Mouse (Mus musculus) CH12F3 (cell line): ENCODE measurements around the gene Cct4.

ENCODE experiments used
- in situ Hi-C: fragments of 300-500 bp; cut with MboI; formaldehyde crosslinking; loops from 2 replicates; pipeline ENCODE4 v1.14.3; 2020; ENCODE audit warnings: low sequenced_read_pairs

The Cct4 gene

GRCm38 (mm10) chr11:22990393-22991126 is at the start of gene Cct4:
Gene Cct4 (plus strand): TSS chr11:22990519.
- in situ Hi-C loops, result no loop called here

- in situ Hi-C loops, result no loop called here
Measured at GRCm38 (mm10) chr11:22949101-22949500, 41.2 kb upstream of the Cct4 start.

GRCm38 (mm10) chr11:22950131-22950530 is 40.2 kb upstream of the Cct4 start:
- in situ Hi-C loops, result loop anchor here (5.0 to 10.0 kb wide), 2 partner anchors 88 to 725 kb away; partner anchors contain the start of gene B3gnt2

- in situ Hi-C loops, result loop anchor here (5.0 to 10.0 kb wide), 2 partner anchors 90 to 728 kb away; partner anchors contain the start of gene B3gnt2
Measured at GRCm38 (mm10) chr11:22952668-22953067, 37.7 kb upstream of the Cct4 start.

- in situ Hi-C loops, result loop anchor here (5.0 to 10.0 kb wide), 2 partner anchors 319 to 732 kb away; no protein-coding TSS in a partner anchor
Measured at GRCm38 (mm10) chr11:22956346-22956745, 34.0 kb upstream of the Cct4 start.

GRCm38 (mm10) chr11:22956830-22957229 is 33.5 kb upstream of the Cct4 start:
- in situ Hi-C loops, result loop anchor here (5.0 to 10.0 kb wide), 2 partner anchors 320 to 732 kb away; no protein-coding TSS in a partner anchor

- in situ Hi-C loops, result loop anchor here (5.0 to 10.0 kb wide), 2 partner anchors 321 to 733 kb away; no protein-coding TSS in a partner anchor
Measured at GRCm38 (mm10) chr11:22957791-22958374, 32.4 kb upstream of the Cct4 start.

GRCm38 (mm10) chr11:22962101-22962500 is 28.2 kb upstream of the Cct4 start:
- in situ Hi-C loops, result no loop called here

GRCm38 (mm10) chr11:22964401-22964800 is 25.9 kb upstream of the Cct4 start:
- in situ Hi-C loops, result no loop called here

GRCm38 (mm10) chr11:22965503-22965902 is 24.8 kb upstream of the Cct4 start:
- in situ Hi-C loops, result no loop called here

GRCm38 (mm10) chr11:22969486-22969885 is 20.8 kb upstream of the Cct4 start:
- in situ Hi-C loops, result no loop called here

- in situ Hi-C loops, result no loop called here
Measured at GRCm38 (mm10) chr11:22970546-22970945, 19.8 kb upstream of the Cct4 start.

GRCm38 (mm10) chr11:22971835-22972709 is 18.2 kb upstream of the Cct4 start, which contains the start of gene Zrsr1:
Gene Zrsr1 (plus strand): TSS chr11:22972005.
- in situ Hi-C loops, result no loop called here

GRCm38 (mm10) chr11:22972746-22973526 is 17.4 kb upstream of the Cct4 start:
- in situ Hi-C loops, result no loop called here

- in situ Hi-C loops, result no loop called here
Measured at GRCm38 (mm10) chr11:22973599-22973998, 16.7 kb upstream of the Cct4 start.

- in situ Hi-C loops, result no loop called here
Measured at GRCm38 (mm10) chr11:22978215-22978614, 12.1 kb upstream of the Cct4 start.

- in situ Hi-C loops, result no loop called here
Measured at GRCm38 (mm10) chr11:22978711-22979110, 11.6 kb upstream of the Cct4 start.

- in situ Hi-C loops, result no loop called here
Measured at GRCm38 (mm10) chr11:22979221-22979620, 11.1 kb upstream of the Cct4 start.

- in situ Hi-C loops, result no loop called here
Measured at GRCm38 (mm10) chr11:22981041-22981440, 9.3 kb upstream of the Cct4 start.

- in situ Hi-C loops, result no loop called here
Measured at GRCm38 (mm10) chr11:22981543-22981950, 8.8 kb upstream of the Cct4 start.
